Mouse (Mus musculus) hindbrain, embryonic 15.5 days (tissue): Measurements from ENCODE around the gene Card14. TPM values are rescaled to one million over a fixed set of nuclear protein-coding genes. Genes with fewer than 3 reads are reported as not detected.
"Not testable (repeated sequence)": the region's sequence is repeated elsewhere in the genome, so short reads cannot be mapped to it uniquely, and the experiment has no call there.

Source experiments
- ATAC-seq: fragments of 200-750 bp; cut with Nextera tagmentation; 2 replicates; pipeline ENCODE4 v1.8.0; 2017; ENCODE audit warnings: low read depth, moderate number of reproducible peaks, moderate TSS enrichment; ENCODE audit not compliant: low FRiP score
- H3K27ac ChIP-seq: fragments of 300-500 bp; sonication (generic); replicated peaks from 2 replicates; pipeline ENCODE4 v1.5.1; 2015; ENCODE audit warnings: mild to moderate bottlenecking, inconsistent platforms
- H3K27me3 ChIP-seq: fragments of 300-500 bp; sonication (generic); 2 replicates; pipeline ENCODE4 v1.6.1; 2015; ENCODE audit warnings: control low read depth, inconsistent platforms
- H3K36me3 ChIP-seq: fragments of 300-500 bp; sonication (generic); 2 replicates; pipeline ENCODE4 v1.6.1; 2015; ENCODE audit warnings: control low read depth, inconsistent platforms
- H3K4me1 ChIP-seq: fragments of 300-500 bp; sonication (generic); replicated peaks from 2 replicates; pipeline ENCODE4 v1.6.1; 2015; ENCODE audit warnings: control low read depth, inconsistent platforms
- H3K4me2 ChIP-seq: fragments of 300-500 bp; sonication (generic); 2 replicates; pipeline ENCODE4 v1.6.1; 2015; ENCODE audit warnings: moderate library complexity, mild to moderate bottlenecking, inconsistent platforms
- H3K4me3 ChIP-seq: fragments of 300-500 bp; sonication (generic); 2 replicates; pipeline ENCODE4 v1.5.1; 2015; ENCODE audit warnings: mild to moderate bottlenecking, inconsistent platforms
- H3K9ac ChIP-seq: fragments of 300-500 bp; sonication (generic); 2 replicates; pipeline ENCODE4 v1.6.1; 2015; ENCODE audit warnings: inconsistent platforms
- H3K9me3 ChIP-seq: fragments of 300-500 bp; sonication (generic); 2 replicates; pipeline ENCODE4 v1.6.1; 2016; ENCODE audit warnings: control low read depth, inconsistent platforms
- WGBS: fragments of 180-500 bp; shearing (Covaris S2); methylation state at CpG from one replicate; pipeline ENCODE4 v1.1.7; 2015; 5-methylcytosine and 5-hydroxymethylcytosine counted together
- polyA plus RNA-seq: library from polyadenylated mRNA; unstranded; fragments of >200 nt; fragmentation: Nextera tagmentation; extraction: Ambion mirVana; gene quantifications from 2 replicates; pipeline ENCODE4 v1.2.1, GENCODE M21; 2015

Card14 gene
- polyA plus RNA-seq, 1 experiment from 2014 or later: 0.36 TPM

- no peaks in the 10 kb centered on the region for H3K36me3 ChIP-seq
- H3K9ac ChIP-seq: no peak overlapping the region
- no peaks in the 10 kb centered on the region for H3K27me3 ChIP-seq
- no peaks in the 10 kb centered on the region for H3K4me1 ChIP-seq
- H3K9me3 ChIP-seq: no peaks in the 10 kb centered on the region
- ATAC-seq: no peak
- H3K4me2 ChIP-seq: no peak overlapping the region
- no peak overlapping the region for H3K27ac ChIP-seq
- WGBS: 81% methylated on average over 6 of the region's 6 CpGs
- no peak overlapping the region for H3K4me3 ChIP-seq
Observed at GRCm38 (mm10) chr11:119375425-119375824, 67.9 kb downstream of the Card14 start.

- 93% methylated on average over 11 of the region's 11 CpGs for WGBS
- Histone ChIP-seq H3K9ac (no peak overlapping the region), H3K27ac (no peak overlapping the region), H3K9me3 (no peaks in the 10 kb centered on the region), H3K27me3 (no peaks in the 10 kb centered on the region), H3K4me2 (no peak overlapping the region), H3K4me1 (no peaks in the 10 kb centered on the region), H3K4me3 (no peak overlapping the region), H3K36me3 (no peaks in the 10 kb centered on the region)
- ATAC-seq: no peak
Observed at GRCm38 (mm10) chr11:119377326-119377725, 69.8 kb downstream of the Card14 start.

DNA sequence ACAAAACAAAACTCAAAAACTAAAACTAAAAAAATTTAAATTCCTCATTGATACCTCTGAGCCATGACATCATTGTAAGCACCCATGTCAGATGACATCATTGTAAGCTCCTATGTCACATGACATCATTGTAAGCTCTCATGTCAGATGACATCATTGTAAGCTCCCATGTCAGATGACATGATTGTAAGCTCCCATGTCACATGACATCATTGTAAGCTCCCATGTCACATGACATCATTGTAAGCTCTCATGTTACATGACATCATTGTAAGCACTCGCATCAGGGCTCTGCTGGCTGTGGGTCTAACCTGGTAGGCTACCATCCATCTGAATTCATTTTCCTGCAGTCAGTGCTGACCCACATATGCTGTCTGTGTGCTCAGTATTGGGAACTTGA is 71.0 kb downstream of the Card14 start:
- Histone ChIP-seq H3K9ac (no peak overlapping the region), H3K4me3 (no peak overlapping the region), H3K4me2 (no peak overlapping the region), H3K27me3 (no peaks in the 10 kb centered on the region), H3K36me3 (no peaks in the 10 kb centered on the region), H3K4me1 (no peaks in the 10 kb centered on the region), H3K9me3 (no peaks in the 10 kb centered on the region), H3K27ac (no peak overlapping the region)
- no peak for ATAC-seq
- WGBS: 95% methylated on average over 1 of the region's 1 CpGs

- Histone ChIP-seq H3K4me2 (no peak overlapping the region), H3K27ac (no peak overlapping the region), H3K36me3 (no peaks in the 10 kb centered on the region), H3K4me1 (no peaks in the 10 kb centered on the region), H3K9ac (no peak overlapping the region), H3K9me3 (no peaks in the 10 kb centered on the region), H3K4me3 (no peak overlapping the region), H3K27me3 (no peaks in the 10 kb centered on the region)
- 89% methylated on average over 9 of the region's 9 CpGs for WGBS
- no peak for ATAC-seq
Observed at GRCm38 (mm10) chr11:119381631-119382337, 74.2 kb downstream of the Card14 start.

DNA sequence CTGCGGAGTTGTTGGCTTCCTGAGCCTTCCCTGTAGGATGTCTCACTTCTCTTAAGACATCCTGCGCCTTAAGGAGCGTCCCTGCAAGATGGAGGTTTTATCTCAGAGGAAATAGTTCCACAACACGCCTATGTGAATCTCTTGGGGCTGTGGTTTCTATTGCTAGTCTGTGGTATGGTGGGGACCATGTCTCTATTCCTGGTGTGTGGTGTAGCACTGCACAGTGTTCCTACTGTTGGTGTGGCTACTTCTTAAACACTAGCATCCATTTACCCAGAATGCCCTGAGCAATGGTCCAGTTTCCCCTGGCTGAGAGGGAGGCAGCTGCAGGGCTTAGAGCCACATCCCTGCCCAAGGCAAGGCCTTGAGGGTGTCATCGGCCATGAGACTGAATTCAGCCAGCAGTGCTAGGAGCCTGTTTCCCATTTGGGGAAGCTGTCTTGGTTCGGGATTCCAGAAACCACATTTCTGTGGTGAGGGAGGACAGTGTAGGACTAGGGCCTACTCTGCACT is 74.8 kb downstream of the Card14 start:
- H3K27me3 ChIP-seq: no peaks in the 10 kb centered on the region
- no peak overlapping the region for H3K4me2 ChIP-seq
- no peaks in the 10 kb centered on the region for H3K9me3 ChIP-seq
- no peak overlapping the region for H3K4me3 ChIP-seq
- WGBS: 78% methylated on average over 6 of the region's 6 CpGs
- no peak overlapping the region for H3K27ac ChIP-seq
- H3K9ac ChIP-seq: no peak overlapping the region
- no peaks in the 10 kb centered on the region for H3K4me1 ChIP-seq
- ATAC-seq: no peak
- no peaks in the 10 kb centered on the region for H3K36me3 ChIP-seq

DNA sequence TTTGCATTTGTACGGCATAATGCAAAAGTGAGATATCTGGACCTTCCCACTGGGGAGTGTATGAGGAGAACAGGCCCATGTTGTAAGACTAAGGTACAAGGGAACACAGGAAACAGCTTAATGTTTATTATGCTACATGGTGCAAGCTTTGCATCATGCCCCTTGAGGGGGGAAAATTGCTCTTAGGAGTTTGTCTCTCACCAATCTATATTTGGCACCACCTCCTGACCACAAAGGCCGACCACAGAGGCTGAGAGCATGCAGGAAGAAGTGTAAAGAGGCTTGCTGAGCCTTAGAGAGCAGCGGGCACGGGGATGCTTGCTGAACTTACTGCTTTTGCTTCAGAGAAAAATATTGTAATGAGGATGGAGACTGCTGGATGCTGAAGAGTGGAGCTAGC is 77.3 kb downstream of the Card14 start:
- H3K27me3 ChIP-seq: peaks cover 20% of the 10 kb centered on the region
- H3K9ac ChIP-seq: no peak overlapping the region
- no peak for ATAC-seq
- no peak overlapping the region for H3K4me2 ChIP-seq
- H3K36me3 ChIP-seq: no peaks in the 10 kb centered on the region
- WGBS: 88% methylated on average over 4 of the region's 4 CpGs
- H3K4me3 ChIP-seq: no peak overlapping the region
- no peak overlapping the region for H3K27ac ChIP-seq
- H3K4me1 ChIP-seq: peaks cover 5% of the 10 kb centered on the region
- H3K9me3 ChIP-seq: no peaks in the 10 kb centered on the region

DNA sequence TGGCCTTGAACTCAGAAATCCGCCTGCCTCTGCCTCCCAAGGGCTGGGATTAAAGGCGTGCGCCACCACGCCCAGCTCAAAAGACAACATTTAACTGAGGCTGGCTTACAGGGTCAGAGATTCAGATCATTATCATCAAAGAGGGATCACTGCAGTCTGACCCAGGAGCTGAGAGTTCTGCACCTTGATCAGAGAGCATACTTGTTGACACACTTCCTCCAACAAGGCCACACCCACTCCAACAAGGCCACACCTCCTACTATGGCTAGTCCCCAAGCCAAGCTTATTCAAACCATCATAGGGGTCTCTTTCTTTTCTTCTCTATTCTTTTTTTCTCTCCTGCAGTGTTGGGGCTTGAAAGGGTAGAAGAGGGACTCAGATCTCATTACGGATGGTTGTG is 78.7 kb downstream of the Card14 start:
- 95% methylated on average over 5 of the region's 5 CpGs for WGBS

GRCm38 (mm10) chr11:119387273-119387672 is 79.7 kb downstream of the Card14 start:
- not testable (repeated sequence) for H3K27ac ChIP-seq, H3K4me3 ChIP-seq, H3K9ac ChIP-seq, ATAC-seq, H3K4me2 ChIP-seq, H3K9me3 ChIP-seq, H3K36me3 ChIP-seq
- H3K27me3 ChIP-seq: peaks cover 44% of the 10 kb centered on the region
- 41% methylated on average over 3 of the region's 3 CpGs for WGBS
- peaks cover 16% of the 10 kb centered on the region for H3K4me1 ChIP-seq

More for the DNA sequence above, 78.7 kb downstream of the Card14 start:
- Histone ChIP-seq H3K36me3 (no peaks in the 10 kb centered on the region), H3K4me1 (peaks cover 16% of the 10 kb centered on the region), H3K4me3 (no peak overlapping the region), H3K9ac (no peak overlapping the region), H3K27ac (no peak overlapping the region), H3K9me3 (no peaks in the 10 kb centered on the region), H3K4me2 (no peak overlapping the region), H3K27me3 (peaks cover 34% of the 10 kb centered on the region)
- no peak for ATAC-seq

- peak overlapping the region; percentile 59 for H3K4me3 ChIP-seq
- H3K4me2 ChIP-seq: peak overlapping the region; percentile 99
- H3K27ac ChIP-seq: peak overlapping the region; percentile 53
- 1% methylated on average over 34 of the region's 35 CpGs for WGBS
- no peaks in the 10 kb centered on the region for H3K9me3 ChIP-seq
- ATAC-seq: peak; percentile 54; the same call in 1 of the 2 replicates
- H3K36me3 ChIP-seq: no peaks in the 10 kb centered on the region
- H3K4me1 ChIP-seq: peaks cover 24% of the 10 kb centered on the region
- H3K27me3 ChIP-seq: peaks cover 65% of the 10 kb centered on the region
- H3K9ac ChIP-seq: peak overlapping the region; percentile 57
Observed at GRCm38 (mm10) chr11:119389851-119390270, 82.3 kb downstream of the Card14 start.

GRCm38 (mm10) chr11:119390271-119391231 is 83.0 kb downstream of the Card14 start:
- peak overlapping the region; percentile 53 for H3K27ac ChIP-seq
- peaks cover 72% of the 10 kb centered on the region for H3K27me3 ChIP-seq
- H3K4me3 ChIP-seq: peak overlapping the region; percentile 59
- no peaks in the 10 kb centered on the region for H3K9me3 ChIP-seq
- peak; percentile 40; the same call in 1 of the 2 replicates for ATAC-seq
- peaks cover 24% of the 10 kb centered on the region for H3K4me1 ChIP-seq
- no peaks in the 10 kb centered on the region for H3K36me3 ChIP-seq
- H3K4me2 ChIP-seq: peak overlapping the region; percentile 99
- peak overlapping the region; percentile 57 for H3K9ac ChIP-seq
- WGBS: 2% methylated on average over 53 of the region's 53 CpGs

DNA sequence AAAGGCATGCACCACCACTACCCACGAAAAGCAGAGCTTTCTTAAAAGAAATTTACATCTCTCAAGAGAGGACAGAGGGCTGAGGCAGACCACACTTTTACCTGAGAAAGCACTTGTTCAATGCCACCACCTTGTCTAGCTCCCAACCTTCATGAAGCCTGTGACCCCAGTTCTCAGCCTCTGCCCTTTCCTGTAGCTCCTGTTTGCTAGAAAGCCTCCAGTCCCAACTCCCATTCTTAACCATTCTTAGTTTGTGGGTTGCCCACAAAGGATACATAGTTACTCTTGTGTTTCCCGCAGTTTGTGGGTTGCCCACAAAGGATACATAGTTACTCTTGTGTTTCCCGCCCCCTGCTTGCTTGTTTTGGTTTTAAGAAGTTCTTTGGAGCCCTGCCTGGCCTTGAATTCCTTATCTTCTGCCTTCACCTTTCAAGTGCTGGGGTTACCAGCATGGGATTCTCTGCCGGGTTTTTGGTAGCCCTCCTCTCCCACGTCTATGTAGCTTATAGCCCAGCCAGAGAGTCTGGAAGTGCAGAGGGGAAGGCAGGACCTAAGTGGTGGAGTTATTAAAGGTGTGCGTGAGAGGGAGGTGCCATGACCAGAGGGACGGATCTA is 83.9 kb downstream of the Card14 start:
- no peak for ATAC-seq
- no peaks in the 10 kb centered on the region for H3K36me3 ChIP-seq
- H3K9me3 ChIP-seq: no peaks in the 10 kb centered on the region
- H3K4me1 ChIP-seq: peaks cover 24% of the 10 kb centered on the region
- H3K4me2 ChIP-seq: no peak overlapping the region
- H3K27ac ChIP-seq: no peak overlapping the region
- H3K27me3 ChIP-seq: peaks cover 81% of the 10 kb centered on the region
- no peak overlapping the region for H3K4me3 ChIP-seq
- no peak overlapping the region for H3K9ac ChIP-seq
- 35% methylated on average over 7 of the region's 7 CpGs for WGBS
